Mouse (Mus musculus) thymus, adult 2 months (tissue): ENCODE results near the gene Tbc1d19.

Experiments used
- CTCF ChIP-seq: fragments of 200-500 bp; IDR thresholded peaks from 2 replicates; pipeline ENCODE4 v1.5.1; 2012; ENCODE audit warnings: mild to moderate bottlenecking, control low read depth, low read length, moderate library complexity, borderline replicate concordance; ENCODE audit not compliant: control insufficient read depth, poor library complexity, insufficient read depth; ENCODE audit errors: extremely low read depth
- POLR2A ChIP-seq: fragments of 200-500 bp; IDR thresholded peaks from 2 replicates; pipeline ENCODE4 v1.6.1; 2012; ENCODE audit warnings: mild to moderate bottlenecking, low read length, control low read depth, moderate library complexity; ENCODE audit not compliant: control insufficient read depth, poor library complexity, insufficient read depth; ENCODE audit errors: extremely low read depth

GRCm38 (mm10) chr5:53801379-53801778, 8.0 kb upstream of the Tbc1d19 start:
- TF ChIP-seq CTCF (no peak), POLR2A (no peak)
